Mouse (Mus musculus) intestine, postnatal 0 days (tissue): ENCODE data around the gene Fgfr2. TPM values are rescaled to one million over a fixed set of nuclear protein-coding genes. Genes with fewer than 3 reads are reported as not detected.

ENCODE experiments used
- ATAC-seq: fragments of 200-750 bp; cut with Nextera tagmentation; 2 replicates; pipeline ENCODE4 v1.8.0; 2017; ENCODE audit warnings: mild to moderate bottlenecking, moderate TSS enrichment, moderate library complexity
- H3K27ac ChIP-seq: fragments of 300-500 bp; sonication (generic); 2 replicates; pipeline ENCODE4 v1.5.1; 2014; ENCODE audit warnings: mild to moderate bottlenecking, low read depth, low read length, moderate library complexity
- H3K27me3 ChIP-seq: fragments of 300-500 bp; sonication (generic); replicated peaks from 2 replicates; pipeline ENCODE4 v1.6.1; 2014; ENCODE audit warnings: low read length, mixed read lengths; ENCODE audit not compliant: control insufficient read depth, insufficient read depth
- H3K36me3 ChIP-seq: fragments of 300-500 bp; sonication (generic); 2 replicates; pipeline ENCODE4 v1.6.1; 2014; ENCODE audit warnings: mild to moderate bottlenecking, moderate library complexity; ENCODE audit not compliant: control insufficient read depth, insufficient read depth
- H3K4me1 ChIP-seq: fragments of 300-500 bp; sonication (generic); replicated peaks from 2 replicates; pipeline ENCODE4 v1.6.1; 2014; ENCODE audit warnings: antibody characterized with exemption, low read length, mixed read lengths; ENCODE audit not compliant: control insufficient read depth, insufficient read depth
- H3K4me2 ChIP-seq: fragments of 300-500 bp; sonication (generic); replicated peaks from 2 replicates; pipeline ENCODE4 v1.6.1; 2014; ENCODE audit warnings: low read depth, mild to moderate bottlenecking, moderate library complexity
- H3K4me3 ChIP-seq: fragments of 300-500 bp; sonication (generic); 2 replicates; pipeline ENCODE4 v1.5.1; 2014; ENCODE audit warnings: low read depth, low read length
- H3K9ac ChIP-seq: fragments of 300-500 bp; sonication (generic); 2 replicates; pipeline ENCODE4 v1.6.1; 2014; ENCODE audit warnings: mild to moderate bottlenecking, low read depth, low read length
- H3K9me3 ChIP-seq: fragments of 300-500 bp; sonication (generic); 2 replicates; pipeline ENCODE4 v1.6.1; 2016; ENCODE audit warnings: mixed run types; ENCODE audit not compliant: control insufficient read depth
- CTCF ChIP-seq: sonication (generic); IDR thresholded peaks from 2 replicates; pipeline ENCODE4 v1.5.1; 2016; ENCODE audit warnings: low read depth, mild to moderate bottlenecking, control low read depth, antibody characterized with exemption, moderate library complexity
- WGBS: fragments of 180-500 bp; shearing (Covaris S2); extraction: QIAGEN DNeasy Blood & Tissue Kit; methylation state at CpG from one replicate; pipeline ENCODE4 v1.1.7; 2014; 5-methylcytosine and 5-hydroxymethylcytosine counted together
- polyA plus RNA-seq: library from polyadenylated mRNA; unstranded; fragments of >200 nt; fragmentation: Nextera tagmentation; extraction: Ambion mirVana; gene quantifications from 2 replicates; pipeline ENCODE4 v1.2.1, GENCODE M21; 2015

The Fgfr2 gene
- polyA plus RNA-seq, 1 experiment from 2014 or later, result 29.5 TPM

DNA sequence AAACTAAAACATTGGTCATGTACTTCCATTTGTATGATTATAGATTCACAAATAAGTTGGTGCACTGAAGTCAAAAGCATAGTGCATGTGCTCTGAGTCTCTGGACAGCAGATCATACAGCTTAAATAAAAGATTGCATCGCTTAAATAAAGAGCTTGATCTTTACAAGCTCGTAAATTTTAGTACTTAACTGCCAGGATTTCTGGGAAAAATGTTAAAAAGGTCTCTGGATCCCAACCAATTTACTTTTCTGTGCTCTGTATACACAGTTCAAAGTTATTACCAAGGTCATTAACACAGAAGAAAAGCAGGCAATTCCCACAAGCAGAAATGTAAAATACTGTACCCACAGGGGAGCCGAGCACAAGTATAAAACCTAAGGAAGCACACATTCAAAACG, 292.2 kb downstream of the Fgfr2 start:
- whole genome bisulfite sequencing, result 57% methylated on average over 4 of the region's 4 CpGs
- Histone ChIP-seq H3K9ac (no peak overlapping the region), H3K4me2 (no peak overlapping the region), H3K27me3 (no peaks in the 10 kb centered on the region), H3K4me3 (no peak overlapping the region), H3K27ac (no peak overlapping the region), H3K9me3 (no peaks in the 10 kb centered on the region), H3K4me1 (no peaks in the 10 kb centered on the region), H3K36me3 (peaks cover 37% of the 10 kb centered on the region; the same call in 1 of the 2 replicates)
- TF ChIP-seq CTCF, result no peak
- no peak for ATAC-seq

DNA sequence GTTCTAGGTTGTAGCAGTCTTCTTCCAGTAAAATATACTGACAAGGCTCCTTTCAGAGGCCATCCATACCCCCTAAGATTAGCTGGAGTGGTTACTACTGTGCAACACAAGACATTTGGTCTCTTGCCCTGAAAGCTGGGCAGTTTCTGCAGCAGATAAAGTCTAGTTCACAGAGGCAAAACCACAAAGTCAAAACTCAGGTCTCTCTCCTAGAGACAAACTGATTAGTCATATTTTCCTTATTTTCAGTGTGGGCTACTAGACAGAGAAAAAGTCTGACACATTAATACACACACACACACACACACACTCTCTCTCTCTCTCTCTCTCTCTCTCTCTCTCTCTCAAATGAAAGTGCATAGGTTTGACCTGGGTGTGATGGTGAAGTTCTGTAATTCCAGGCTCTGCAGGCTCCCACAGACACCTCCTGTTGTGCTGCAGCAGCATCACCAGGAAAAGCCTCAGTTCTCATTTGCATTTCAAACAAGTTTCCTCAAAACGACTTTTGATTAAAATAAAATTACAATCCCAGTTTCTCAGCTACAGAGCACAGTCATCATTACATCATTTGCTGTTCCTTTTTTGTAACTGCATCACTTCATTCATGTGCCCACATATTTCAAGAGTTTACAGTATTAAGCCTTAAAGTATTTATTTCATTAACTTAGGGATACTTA, 298.7 kb downstream of the Fgfr2 start:
- Histone ChIP-seq H3K9me3 (no peaks in the 10 kb centered on the region), H3K9ac (no peak overlapping the region), H3K4me3 (no peak overlapping the region), H3K36me3 (peaks cover 13% of the 10 kb centered on the region), H3K4me2 (no peak overlapping the region), H3K27me3 (no peaks in the 10 kb centered on the region), H3K27ac (no peak overlapping the region), H3K4me1 (no peaks in the 10 kb centered on the region)
- TF ChIP-seq CTCF, result no peak
- ATAC-seq, result no peak
- 19% methylated on average over 1 of the region's 1 CpGs for WGBS

DNA sequence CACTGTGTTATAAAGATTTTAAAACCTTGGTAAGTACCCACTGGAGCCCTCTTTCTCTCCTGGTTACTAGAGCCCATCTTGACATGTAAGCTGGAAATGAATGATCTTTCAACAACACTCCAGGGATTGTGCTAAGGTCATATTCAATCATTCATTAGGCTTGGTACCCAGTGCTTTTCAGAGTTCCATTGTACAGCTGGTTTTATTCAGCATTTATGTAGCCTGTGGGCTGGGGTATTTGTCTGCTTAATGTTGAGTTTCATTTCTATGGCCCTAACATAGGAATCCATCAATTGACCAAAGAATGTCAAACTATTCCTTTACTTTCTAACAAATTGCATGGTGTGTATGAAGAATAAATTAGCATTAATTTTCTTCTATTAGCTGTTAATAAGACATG, 299.3 kb downstream of the Fgfr2 start:
- Histone ChIP-seq H3K4me1 (no peaks in the 10 kb centered on the region), H3K36me3 (peaks cover 13% of the 10 kb centered on the region), H3K9ac (no peak overlapping the region), H3K4me2 (no peak overlapping the region), H3K27me3 (no peaks in the 10 kb centered on the region), H3K9me3 (no peaks in the 10 kb centered on the region), H3K4me3 (no peak overlapping the region), H3K27ac (no peak overlapping the region)
- ATAC-seq, result no peak
- no peak for TF ChIP-seq CTCF

DNA sequence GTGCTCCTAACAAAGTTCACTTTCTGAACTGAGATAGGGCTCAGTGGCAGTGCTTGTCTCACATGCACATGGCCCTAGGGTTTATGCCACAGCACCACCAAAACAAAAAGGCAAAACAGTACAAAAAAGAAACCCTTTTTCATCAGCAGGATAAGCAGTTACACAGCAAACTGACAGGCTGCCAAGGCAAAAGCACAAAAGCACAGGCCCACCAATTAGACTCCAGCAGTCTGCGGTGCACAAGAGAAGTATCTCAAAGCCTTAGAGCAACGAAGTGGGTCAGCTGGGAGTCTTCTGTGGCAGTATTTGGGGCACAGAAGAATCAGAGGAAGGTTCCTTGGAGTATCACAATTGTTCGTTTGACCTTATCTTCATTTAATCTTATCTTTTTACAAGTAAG, 302.5 kb downstream of the Fgfr2 start:
- ATAC-seq, result no peak
- Histone ChIP-seq H3K4me2 (no peak overlapping the region), H3K27ac (no peak overlapping the region), H3K36me3 (peaks cover 4% of the 10 kb centered on the region; the same call in 1 of the 2 replicates), H3K9ac (no peak overlapping the region), H3K4me3 (no peak overlapping the region), H3K9me3 (no peaks in the 10 kb centered on the region), H3K4me1 (no peaks in the 10 kb centered on the region), H3K27me3 (no peaks in the 10 kb centered on the region)
- TF ChIP-seq CTCF, result no peak
- WGBS, result 73% methylated on average over 3 of the region's 3 CpGs

DNA sequence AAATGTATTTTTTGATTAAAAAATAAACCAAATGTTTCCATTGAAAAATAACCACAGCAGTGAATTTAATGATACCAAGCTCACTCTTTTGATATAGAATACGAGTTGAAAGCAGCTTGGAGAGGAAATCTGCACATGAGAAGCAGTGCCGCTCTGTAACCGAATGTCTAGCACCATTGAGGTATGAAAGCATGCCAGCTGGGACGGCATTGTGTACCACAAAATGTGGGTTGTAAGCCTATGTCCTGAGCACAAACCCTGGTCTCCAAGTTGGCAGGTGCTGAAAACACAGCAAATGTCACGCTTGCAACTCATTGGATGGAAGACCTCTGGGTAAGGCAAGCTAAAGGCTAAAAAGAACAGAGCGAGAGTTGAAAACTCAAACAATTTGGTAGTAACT, 306.1 kb downstream of the Fgfr2 start:
- no peaks in the 10 kb centered on the region for H3K36me3 ChIP-seq
- H3K4me3 ChIP-seq, result no peak overlapping the region
- ATAC-seq, result no peak
- no peak for TF ChIP-seq CTCF
- H3K27ac ChIP-seq, result no peak overlapping the region
- WGBS, result 96% methylated on average over 6 of the region's 6 CpGs
- no peak overlapping the region for H3K4me2 ChIP-seq
- no peaks in the 10 kb centered on the region for H3K4me1 ChIP-seq
- no peaks in the 10 kb centered on the region for H3K9me3 ChIP-seq
- no peak overlapping the region for H3K9ac ChIP-seq
- no peaks in the 10 kb centered on the region for H3K27me3 ChIP-seq

DNA sequence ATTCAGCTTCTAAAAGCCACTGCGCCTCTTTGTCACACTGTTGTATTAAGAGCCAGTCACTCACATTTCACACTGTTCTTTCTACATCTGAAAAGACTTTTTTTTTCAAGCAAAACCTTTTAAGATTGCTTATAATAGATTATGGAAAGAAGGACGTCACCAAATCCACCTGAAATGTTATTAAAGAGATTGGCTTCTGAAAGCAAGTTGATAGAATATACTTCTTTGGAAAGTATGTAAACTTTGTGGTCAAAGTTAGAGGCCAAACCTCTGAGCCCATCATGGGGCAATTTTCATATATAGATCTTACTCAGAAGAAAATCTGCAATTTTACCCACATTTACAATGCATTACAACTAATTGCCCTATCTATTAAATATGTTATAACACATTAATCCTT, 306.6 kb downstream of the Fgfr2 start:
- Histone ChIP-seq H3K4me2 (no peak overlapping the region), H3K27me3 (no peaks in the 10 kb centered on the region), H3K27ac (no peak overlapping the region), H3K4me3 (no peak overlapping the region), H3K36me3 (no peaks in the 10 kb centered on the region), H3K9ac (no peak overlapping the region), H3K4me1 (0 out of 2 replicates have a peak, but pooled peaks cover 3% of the 10 kb centered on the region), H3K9me3 (no peaks in the 10 kb centered on the region)
- WGBS, result 80% methylated on average over 2 of the region's 2 CpGs
- no peak for ATAC-seq
- TF ChIP-seq CTCF, result no peak
